16 mouse cellular contexts compared by ENCODE assay signal in genomic region chr14:122436850-122437249, GRCm38 (mm10). TPM values are rescaled to one million over a fixed set of nuclear protein-coding genes. Genes with fewer than 3 reads are reported as not detected.
"Had no signal": no experiment of that assay in that cellular context is flagged by ENCODE, and none has a peak within 500 bp of the region (broad histone marks: within the 10 kb centered on the region; RNA-seq: fewer than 3 reads in every experiment).

No protein-coding gene starts in this region.

- H3K27ac ChIP-seq: limb, embryonic 15.5 days; liver, embryonic 12.5 days; lung, embryonic 15.5 days; macrophage; midbrain, embryonic 12.5 days had no signal

- H3K9ac ChIP-seq: limb, embryonic 15.5 days; liver, embryonic 12.5 days; lung, embryonic 15.5 days; midbrain, embryonic 12.5 days had no signal

- H3K36me3 ChIP-seq: limb, embryonic 15.5 days; liver, embryonic 12.5 days; lung, embryonic 15.5 days; midbrain, embryonic 12.5 days had no signal

- H3K4me3 ChIP-seq: limb, embryonic 15.5 days; liver, embryonic 12.5 days; lung, embryonic 15.5 days; megakaryocyte, embryonic 14.5 days; midbrain, embryonic 12.5 days had no signal

- H3K4me2 ChIP-seq: limb, embryonic 15.5 days; liver, embryonic 12.5 days; lung, embryonic 15.5 days; midbrain, embryonic 12.5 days had no signal

- H3K9me3 ChIP-seq: limb, embryonic 15.5 days; liver, embryonic 12.5 days; lung, embryonic 15.5 days; megakaryocyte, embryonic 14.5 days; midbrain, embryonic 12.5 days had no signal

- H3K4me1 ChIP-seq: liver, embryonic 12.5 days; lung, embryonic 15.5 days; megakaryocyte, embryonic 14.5 days had no signal

- ATAC-seq: liver, embryonic 12.5 days; midbrain, embryonic 16.5 days had no signal

- DNase-seq: kidney, postnatal 25 days; lung, postnatal 14 days; right cerebral cortex, postnatal 14 days; thymus, postnatal 36 days had no signal

RNA-seq across cellular contexts. Expression of gene Gm5089, which starts 14.1 kb away (rescaled TPM):
- polyA plus RNA-seq: kidney, embryonic 16.5 days; liver, embryonic 12.5 days; liver, embryonic 16.5 days; lung, embryonic 15.5 days; macrophage; small intestine, adult 2 months; stomach, embryonic 16.5 days; thymus, postnatal 0 days had no signal

RNA-seq across cellular contexts. Expression of gene Zic5, which starts 28.6 kb away (rescaled TPM):
- polyA plus RNA-seq: liver, embryonic 12.5 days; liver, embryonic 16.5 days; lung, embryonic 15.5 days; macrophage; small intestine, adult 2 months; stomach, embryonic 16.5 days; thymus, postnatal 0 days had no signal

RNA-seq across cellular contexts. Expression of gene Zic2, which starts 38.4 kb away (rescaled TPM):
- polyA plus RNA-seq: kidney, embryonic 16.5 days; liver, embryonic 12.5 days; liver, embryonic 16.5 days; lung, embryonic 15.5 days; macrophage; small intestine, adult 2 months; stomach, embryonic 16.5 days; thymus, postnatal 0 days had no signal

RNA-seq across cellular contexts. Expression of gene Gm10837, which starts 53.5 kb away (rescaled TPM):
- polyA plus RNA-seq: kidney, embryonic 16.5 days; limb, embryonic 15.5 days; liver, embryonic 12.5 days; liver, embryonic 16.5 days; lung, embryonic 15.5 days; macrophage; small intestine, adult 2 months; stomach, embryonic 16.5 days; thymus, postnatal 0 days had no signal
